Mouse (Mus musculus) erythroid progenitor cell, adult 5-6 weeks (primary cell): ENCODE data around the gene Rgs9bp. TPM values are rescaled to one million over a fixed set of nuclear protein-coding genes. Genes with fewer than 3 reads are reported as not detected.
"Not testable (repeated sequence)": the region's sequence is repeated elsewhere in the genome, so short reads cannot be mapped to it uniquely, and the experiment has no call there.

Experiments
- ATAC-seq: replicated peaks from 2 replicates; pipeline ENCODE4 v1.8.0; 2016; ENCODE audit warnings: moderate number of reproducible peaks, mild to moderate bottlenecking, moderate TSS enrichment, inconsistent platforms; ENCODE audit not compliant: poor library complexity, low FRiP score, severe bottlenecking
- total RNA-seq, 2 experiments: library from RNA; stranded (forward) in 1 of 2; stranded (reverse) in 1 of 2; fragments of 150-400 nt in 1 of 2; fragments of 186-747, 209-891 nt in 1 of 2; gene quantifications; 2 replicates each; pipeline versions ENCODE4 v1.2.3 to v1.2.4; 2015 to 2017; ENCODE audit warnings: low replicate concordance in 2 of 2

The Rgs9bp gene
- total RNA-seq, 2 experiments from 2014 or later = 0.38 TPM; not detected in 1

DNA sequence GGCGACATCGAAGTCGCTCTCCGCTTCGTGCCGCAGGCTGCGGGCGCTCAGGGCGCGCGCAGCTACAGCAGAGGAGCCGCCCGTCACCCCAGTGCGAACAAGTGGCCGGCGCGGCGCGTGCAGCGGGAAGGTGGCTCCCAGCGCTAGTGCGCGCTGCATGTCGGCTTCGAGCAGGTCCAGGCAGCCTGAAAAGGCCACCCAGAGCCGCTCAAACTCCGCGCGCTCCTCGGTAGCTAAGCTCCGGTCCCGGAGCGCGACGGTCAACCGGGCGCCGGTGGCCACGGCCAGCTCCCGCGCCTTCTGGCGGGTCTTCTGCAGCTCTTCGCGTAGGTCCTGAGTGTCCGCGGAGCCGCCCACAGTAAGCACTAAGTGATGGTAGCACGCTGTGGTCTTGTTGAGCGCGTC, 594 bp downstream of the Rgs9bp start:
- no peak for ATAC-seq

- no peak for ATAC-seq
These were observed 1.2 kb downstream of the Rgs9bp start for GRCm38 (mm10) chr7:35584068-35584785.

DNA sequence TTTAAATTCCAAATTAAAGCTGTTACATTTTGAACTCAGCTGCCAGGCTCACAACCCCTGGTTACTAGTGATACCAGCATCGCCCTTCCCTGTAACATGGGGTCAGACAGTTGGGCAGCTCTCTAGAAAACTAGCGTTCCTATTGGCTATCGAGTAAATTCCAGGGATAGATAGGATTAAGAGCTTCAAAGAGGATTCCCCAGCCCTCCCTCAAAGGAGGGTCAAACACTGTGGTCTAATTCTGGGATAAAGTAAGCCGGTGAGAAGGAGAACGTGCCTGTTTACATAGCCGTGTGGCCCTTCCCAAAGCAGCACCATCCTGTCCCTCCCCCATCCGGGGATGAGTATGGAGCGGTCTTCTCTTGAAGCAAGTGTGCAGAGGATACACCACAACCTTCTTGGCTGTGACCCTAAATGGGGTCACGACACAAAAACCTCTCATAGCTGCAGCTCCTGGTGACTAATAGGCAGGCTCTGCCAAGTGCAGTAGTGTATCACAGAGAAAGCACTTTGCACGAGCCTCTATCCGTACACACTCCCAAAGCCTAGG, 1.8 kb downstream of the Rgs9bp start:
- ATAC-seq = no peak

DNA sequence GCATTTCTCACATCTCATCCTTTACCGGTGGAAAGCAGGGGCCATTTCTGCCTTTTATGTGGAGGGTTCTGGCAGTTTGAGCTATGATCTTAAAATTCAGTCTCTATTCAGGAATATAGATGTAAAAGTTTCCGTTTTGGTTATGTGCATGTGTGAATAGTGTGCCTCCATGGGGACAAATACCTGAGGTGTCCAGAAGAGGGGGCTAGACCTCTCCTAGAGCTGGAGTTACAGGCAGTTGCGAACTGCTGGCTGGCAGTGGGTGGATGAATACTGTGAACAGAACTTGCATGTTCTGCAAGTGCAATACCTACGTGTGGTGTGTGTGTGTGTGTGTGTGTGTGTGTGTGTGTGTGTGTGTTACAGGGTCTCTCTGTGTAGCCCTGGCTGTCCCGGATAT, 2.7 kb downstream of the Rgs9bp start:
- ATAC-seq = no peak

GRCm38 (mm10) chr7:35579849-35580248, 5.5 kb downstream of the Rgs9bp start:
- peak; percentile 77 for ATAC-seq

GRCm38 (mm10) chr7:35570883-35571282, 14.5 kb downstream of the Rgs9bp start:
- not testable (repeated sequence) for ATAC-seq

- not testable (repeated sequence) for ATAC-seq
These were observed 15.7 kb downstream of the Rgs9bp start for GRCm38 (mm10) chr7:35569724-35570123.

DNA sequence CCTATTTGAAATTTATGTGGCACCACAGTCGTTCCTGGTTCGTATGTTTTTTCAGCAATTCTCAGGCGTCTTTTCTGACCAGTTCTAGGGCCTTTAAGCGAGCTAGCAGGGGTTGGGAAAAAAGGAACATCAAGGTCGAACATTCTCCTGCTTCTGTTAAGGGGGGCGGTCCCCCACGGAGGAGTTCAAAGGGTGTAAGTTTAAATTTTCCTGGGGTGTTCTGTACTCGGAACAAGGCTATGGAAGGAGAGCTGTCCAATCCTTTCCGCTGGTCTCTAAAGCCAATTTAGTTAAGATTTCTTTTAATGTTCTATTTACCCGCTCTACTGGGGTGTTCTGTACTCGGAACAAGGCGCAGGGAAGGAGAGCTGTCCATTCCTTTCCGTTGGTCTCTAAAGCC, 19.4 kb downstream of the Rgs9bp start:
- not testable (repeated sequence) for ATAC-seq

DNA sequence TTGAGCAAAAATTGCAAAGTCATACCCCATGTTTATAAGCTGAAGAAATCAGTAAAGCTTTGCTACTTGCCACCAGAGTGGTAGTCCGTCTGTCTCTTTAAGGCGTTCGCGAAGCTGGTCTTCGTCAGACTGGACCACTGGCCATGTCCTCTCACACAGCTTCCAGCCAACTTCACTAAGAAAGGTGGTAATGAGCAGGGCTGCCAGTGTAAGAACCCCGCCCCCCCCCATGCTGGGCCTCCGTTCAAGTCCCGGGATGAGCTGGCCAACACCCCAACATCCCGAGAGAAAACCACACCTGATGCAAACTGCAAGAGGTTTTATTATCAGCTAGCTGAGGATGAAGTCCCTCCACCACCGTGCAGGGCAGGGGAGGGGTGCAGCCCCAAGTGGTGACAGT, 20.5 kb downstream of the Rgs9bp start:
- not testable (repeated sequence) for ATAC-seq

GRCm38 (mm10) chr7:35564067-35564865, 21.1 kb downstream of the Rgs9bp start:
- no peak for ATAC-seq

- ATAC-seq = no peak
These were observed 22.3 kb downstream of the Rgs9bp start for GRCm38 (mm10) chr7:35563071-35563470.

- ATAC-seq = peak; percentile 69
These were observed 25.5 kb downstream of the Rgs9bp start for GRCm38 (mm10) chr7:35559838-35560237.

GRCm38 (mm10) chr7:35558681-35559080, 26.7 kb downstream of the Rgs9bp start:
- ATAC-seq = no peak

GRCm38 (mm10) chr7:35557577-35557976, 27.8 kb downstream of the Rgs9bp start:
- no peak for ATAC-seq

DNA sequence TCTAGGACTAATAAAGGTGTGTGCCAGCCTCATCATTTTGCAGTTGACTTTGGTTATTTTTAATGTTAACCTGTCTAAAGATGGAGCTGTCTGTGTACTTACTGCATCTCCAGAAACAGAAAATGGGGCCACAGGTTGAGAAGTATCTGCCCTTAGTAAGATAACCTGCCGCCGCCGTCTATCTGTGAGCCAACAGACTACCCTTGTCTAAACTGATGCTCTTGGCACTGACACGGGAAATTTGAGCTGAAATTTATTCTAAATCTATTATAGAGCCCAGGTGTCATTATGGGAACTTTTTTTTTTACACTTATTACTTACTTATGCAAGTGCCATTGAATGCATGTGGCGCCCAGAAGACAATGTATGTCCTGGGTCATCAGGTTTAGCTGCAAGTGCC, 28.5 kb downstream of the Rgs9bp start:
- ATAC-seq = peak; percentile 63

DNA sequence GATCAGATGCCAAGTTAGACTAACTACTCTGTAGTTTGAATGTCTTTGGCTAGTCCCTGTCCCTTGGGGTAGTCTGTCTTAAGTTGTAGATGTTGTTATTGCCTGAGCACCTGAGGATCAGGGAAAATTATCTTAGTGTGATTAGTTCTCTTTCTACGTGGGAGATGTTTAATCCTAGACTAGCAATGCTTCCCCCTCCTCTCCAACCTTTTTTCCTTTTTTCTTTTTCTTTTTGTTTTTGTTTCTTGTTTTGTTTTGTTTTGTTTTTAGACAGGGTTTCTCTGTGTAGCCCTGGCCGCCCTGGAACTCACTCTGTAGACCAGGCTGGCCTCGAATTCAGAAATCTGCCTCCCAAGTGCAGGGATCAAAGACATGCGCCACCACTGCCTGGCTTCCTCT, 29.2 kb downstream of the Rgs9bp start, which contains the start of gene Nudt19:
TSS of gene Nudt19 (minus strand) at position 100 of the 399 bp plus-strand sequence.
- ATAC-seq = no peak

DNA sequence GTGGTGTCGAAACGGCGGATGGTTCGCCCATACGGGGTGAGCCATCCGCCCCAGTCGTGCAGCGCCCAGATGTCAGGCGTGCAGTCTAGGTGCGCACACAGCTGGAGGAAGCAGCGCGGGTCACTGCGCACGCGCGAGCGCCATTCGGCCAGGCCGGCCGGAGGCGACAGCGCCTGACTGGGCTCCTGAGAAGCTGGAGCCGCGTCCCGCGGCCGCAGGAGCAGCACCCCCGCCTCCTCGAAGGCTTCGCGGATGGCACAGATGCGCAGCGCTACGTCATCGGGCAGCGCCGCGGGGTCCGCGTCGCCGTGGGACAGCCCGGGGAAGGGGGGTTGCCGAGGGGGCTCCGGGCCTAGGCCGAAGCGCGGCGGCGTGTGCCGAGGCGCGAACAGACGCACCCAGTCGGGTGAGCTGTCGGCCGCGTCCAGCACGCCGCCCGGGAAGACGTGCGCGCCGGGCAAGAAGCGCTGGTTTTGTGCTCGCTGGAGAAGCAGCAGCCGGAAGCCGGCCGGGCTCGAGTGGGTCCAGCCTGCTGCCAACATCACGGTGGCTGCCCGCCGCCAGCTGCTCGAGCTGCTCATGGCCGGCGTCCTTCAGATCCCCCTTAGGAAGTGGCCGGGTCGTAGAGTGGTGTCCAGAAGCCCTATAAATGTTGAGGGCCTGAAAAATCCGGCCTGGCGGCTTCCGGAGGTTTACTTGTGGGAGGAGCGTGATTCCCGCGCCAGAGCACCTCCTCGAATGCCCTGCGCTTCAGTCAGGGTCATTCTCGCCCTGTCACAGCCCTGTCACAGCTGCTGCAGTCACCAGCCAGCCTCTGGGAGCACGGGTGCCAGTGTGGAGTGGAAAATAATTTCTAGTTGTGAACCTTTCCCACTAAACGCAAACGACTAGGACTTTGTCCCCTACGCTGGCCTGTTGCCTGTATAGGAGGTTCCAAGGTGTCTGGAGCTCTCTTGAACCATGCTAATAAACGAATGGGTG, 29.9 kb downstream of the Rgs9bp start:
- peak; percentile 71 for ATAC-seq

DNA sequence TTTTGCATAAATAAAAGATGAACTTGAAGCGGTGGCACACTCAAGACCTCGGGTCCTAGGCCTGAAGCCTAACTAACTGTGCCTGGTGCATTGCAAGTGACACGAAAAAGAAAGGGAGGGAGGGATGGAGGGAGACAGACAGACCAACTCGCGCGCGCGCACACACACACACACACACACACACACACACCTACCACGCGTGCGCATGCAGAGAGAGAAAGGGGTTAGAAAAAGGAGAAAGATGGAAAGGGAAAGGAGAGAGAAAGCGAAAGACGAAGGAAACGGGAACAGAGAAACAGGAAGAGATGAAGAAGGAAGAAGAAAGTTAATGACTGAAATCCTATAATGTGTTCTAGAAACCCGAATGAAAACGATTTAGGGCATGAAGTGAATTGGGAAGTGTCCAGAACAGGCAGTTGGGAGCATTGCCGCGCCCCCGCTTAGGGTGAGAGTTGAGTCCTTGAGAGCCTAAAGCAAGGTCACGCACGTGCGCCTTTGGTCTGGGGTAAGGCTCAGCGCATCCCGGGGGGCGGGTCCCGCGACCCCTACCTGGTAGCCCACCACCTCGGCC, 30.7 kb downstream of the Rgs9bp start:
- ATAC-seq = peak; percentile 6
